In genomic region chr8:70417914-70418313, GRCm38 (mm10) we compare ENCODE assay signal across 11 mouse cellular contexts. TPM values are rescaled to one million over a fixed set of nuclear protein-coding genes. Genes with fewer than 3 reads are reported as not detected.
DNase-seq lines count a peak whose midpoint lies in the region; ATAC-seq and TF ChIP-seq lines count a peak whose summit lies in the region.
"Had no signal": no experiment of that assay in that cellular context is flagged by ENCODE, and none has a peak within 500 bp of the region (broad histone marks: within the 10 kb centered on the region; RNA-seq: fewer than 3 reads in every experiment).

No protein-coding gene starts in this region.

- 0 out of 2 replicates have a peak overlapping the region, but pooled peaks have one; percentile 16 for H3K9ac ChIP-seq in hindbrain, embryonic 11.5 days (ENCODE audit: low read depth, low read length)
- H3K9ac ChIP-seq in hindbrain, embryonic 12.5 days: no peak overlapping the region

- WGBS in hindbrain, embryonic 11.5 days: 48% methylated on average over 10 of the region's 10 CpGs
- WGBS in hindbrain, embryonic 12.5 days: 53% methylated on average over 10 of the region's 10 CpGs
- 43% methylated on average over 10 of the region's 10 CpGs for WGBS in thymus, adult 2 months

- H3K36me3 ChIP-seq in hindbrain, embryonic 11.5 days (ENCODE audit: control insufficient read depth, insufficient read depth, low read length): no peaks in the 10 kb centered on the region
- peaks cover 4% of the 10 kb centered on the region; the same call in 1 of the 2 replicates for H3K36me3 ChIP-seq in hindbrain, embryonic 12.5 days
- no peaks in the 10 kb centered on the region for H3K36me3 ChIP-seq in thymus, adult 2 months (ENCODE audit: control insufficient read depth, insufficient read depth, low read length)

- no peak overlapping the region for H3K4me3 ChIP-seq in hindbrain, embryonic 11.5 days (ENCODE audit: low read depth, low read length)
- H3K4me3 ChIP-seq in hindbrain, embryonic 12.5 days: no peak overlapping the region
- H3K4me3 ChIP-seq in thymus, adult 2 months (ENCODE audit: control insufficient read depth, insufficient read depth, low read length): no peak overlapping the region
- H3K4me3 ChIP-seq: hindbrain, embryonic 10.5 days had no signal

- TF ChIP-seq CTCF in thymus, adult 2 months (IDR thresholded peaks at IDR 0.05; ENCODE audit: borderline replicate concordance, control insufficient read depth, extremely low read depth, insufficient read depth, low read length, poor library complexity): no peak

- intact Hi-C loops in left cerebral cortex, postnatal 25 days (cut with DNase I): loop anchor here (1.0 to 5.0 kb wide), 6 partner anchors 21 to 85 kb away; partner anchors contain the start of genes Crtc1, Tmem59l and Upf1

- no peak for DNase-seq in hindbrain, embryonic 11.5 days (ENCODE audit: low spot score)
- DNase-seq in thymus, postnatal 25 days: peak; percentile 9
- no peak for DNase-seq in thymus, adult 2 months
- peak; percentile 80 to 96 for DNase-seq in left cerebral cortex, postnatal 25 days (ENCODE audit: low spot score in 2 of 2)
- peak; percentile 60 for DNase-seq in testis, postnatal 10 days (ENCODE audit: low spot score)
- DNase-seq in urinary bladder, adult 2 months (ENCODE audit: low spot score): no peak
- DNase-seq in gastrocnemius, adult 18-20 months (ENCODE audit: low spot score): no peak
- DNase-seq: adrenal gland, postnatal 36 days; lung, postnatal 4 days had no signal

- no peaks in the 10 kb centered on the region for H3K27me3 ChIP-seq in hindbrain, embryonic 11.5 days (ENCODE audit: control insufficient read depth, insufficient read depth, low read length)
- no peaks in the 10 kb centered on the region for H3K27me3 ChIP-seq in hindbrain, embryonic 12.5 days
- no peaks in the 10 kb centered on the region for H3K27me3 ChIP-seq in thymus, adult 2 months (ENCODE audit: control insufficient read depth, insufficient read depth, low read length)

- no peak for TF ChIP-seq POLR2A in thymus, adult 2 months (IDR thresholded peaks at IDR 0.05; ENCODE audit: control insufficient read depth, extremely low read depth, insufficient read depth, low read length, poor library complexity)

- no peak for ATAC-seq in hindbrain, embryonic 11.5 days (ENCODE audit: low FRiP score)
- no peak for ATAC-seq in hindbrain, embryonic 12.5 days (ENCODE audit: low FRiP score)

- no peaks in the 10 kb centered on the region for H3K9me3 ChIP-seq in hindbrain, embryonic 11.5 days (ENCODE audit: control insufficient read depth, low read length)
- H3K9me3 ChIP-seq in hindbrain, embryonic 12.5 days (replicated peaks): no peaks in the 10 kb centered on the region
- H3K9me3 ChIP-seq: hindbrain, embryonic 10.5 days had no signal

- peaks cover 8% of the 10 kb centered on the region; the same call in 1 of the 2 replicates for H3K4me1 ChIP-seq in hindbrain, embryonic 11.5 days (replicated peaks; ENCODE audit: control insufficient read depth, insufficient read depth, low read length)
- H3K4me1 ChIP-seq in hindbrain, embryonic 12.5 days: peaks cover 34% of the 10 kb centered on the region
- peaks cover 3% of the 10 kb centered on the region; the same call in 1 of the 2 replicates for H3K4me1 ChIP-seq in thymus, adult 2 months (replicated peaks; ENCODE audit: control insufficient read depth, insufficient read depth, low read length)

- H3K27ac ChIP-seq in hindbrain, embryonic 11.5 days (ENCODE audit: low read depth, low read length): no peak overlapping the region
- H3K27ac ChIP-seq in hindbrain, embryonic 12.5 days: no peak overlapping the region
- no peak overlapping the region for H3K27ac ChIP-seq in thymus, adult 2 months (ENCODE audit: control insufficient read depth, insufficient read depth, low read length)
- H3K27ac ChIP-seq: hindbrain, embryonic 10.5 days had no signal

- no peak overlapping the region for H3K4me2 ChIP-seq in hindbrain, embryonic 11.5 days (replicated peaks; ENCODE audit: low read depth, low read length)
- no peak overlapping the region for H3K4me2 ChIP-seq in hindbrain, embryonic 12.5 days (replicated peaks)

RNA-seq across cellular contexts. Expression of gene Crtc1, which starts 21.5 kb away (rescaled TPM):
- 13.6 and 14.2 TPM in 2 replicates for polyA plus RNA-seq in hindbrain, embryonic 11.5 days (2014; fragmentation: Nextera tagmentation; extraction: Ambion mirVana)
- 24.6 and 27.1 TPM in 2 replicates for polyA plus RNA-seq in hindbrain, embryonic 12.5 days (2016; fragmentation: Nextera tagmentation; extraction: Ambion mirVana)
- 43.9 and 49.0 TPM in 2 replicates for polyA plus RNA-seq in thymus, adult 2 months (2012; rRNA removed)
- total RNA-seq in left cerebral cortex, postnatal 25 days (2021): 100 to 1,000 TPM; 120 to 139 TPM
- polyA plus RNA-seq in urinary bladder, adult 2 months (2012; rRNA removed): 7.9 and 11.7 TPM in 2 replicates
- 1 to 10 TPM; 7.7 to 8.4 TPM for total RNA-seq in gastrocnemius, adult 18-20 months (2021)

RNA-seq across cellular contexts. Expression of gene Comp, which starts 44.6 kb away (rescaled TPM):
- polyA plus RNA-seq in hindbrain, embryonic 11.5 days (2014; fragmentation: Nextera tagmentation; extraction: Ambion mirVana): 0.08 and 0.11 TPM in 2 replicates
- polyA plus RNA-seq in hindbrain, embryonic 12.5 days (2016; fragmentation: Nextera tagmentation; extraction: Ambion mirVana): 1.2 and 3.0 TPM in 2 replicates
- 4.1 and 4.7 TPM in 2 replicates for polyA plus RNA-seq in thymus, adult 2 months (2012; rRNA removed)
- under 1 TPM; 0.23 to 0.48 TPM for total RNA-seq in left cerebral cortex, postnatal 25 days (2021)
- polyA plus RNA-seq in urinary bladder, adult 2 months (2012; rRNA removed): 0.22 and 0.23 TPM in 2 replicates
- total RNA-seq in gastrocnemius, adult 18-20 months (2021): 10 to 100 TPM in 1 of 2 experiments, 1 to 10 TPM in 1; 6.9 to 14.9 TPM
- total RNA-seq: adrenal gland, postnatal 36 days had no signal

RNA-seq across cellular contexts. Expression of gene Klhl26, which starts 58.9 kb away (rescaled TPM):
- 11.1 and 12.8 TPM in 2 replicates for polyA plus RNA-seq in hindbrain, embryonic 11.5 days (2014; fragmentation: Nextera tagmentation; extraction: Ambion mirVana)
- polyA plus RNA-seq in hindbrain, embryonic 12.5 days (2016; fragmentation: Nextera tagmentation; extraction: Ambion mirVana): 22.2 and 23.9 TPM in 2 replicates
- polyA plus RNA-seq in thymus, adult 2 months (2012; rRNA removed): 43.1 and 44.6 TPM in 2 replicates
- 10 to 100 TPM; 40.3 to 44.2 TPM for total RNA-seq in left cerebral cortex, postnatal 25 days (2021)
- 34.7 and 36.9 TPM in 2 replicates for polyA plus RNA-seq in urinary bladder, adult 2 months (2012; rRNA removed)
- 1 to 10 TPM; 7.7 to 8.3 TPM for total RNA-seq in gastrocnemius, adult 18-20 months (2021)

Comparison
In these comparisons a context has a peak if more than half of its experiments do, and no peak if none do; other contexts are left out.
1. DNase-seq: peak in thymus, postnatal 25 days (single experiment), left cerebral cortex, postnatal 25 days (2 of 2) and testis, postnatal 10 days (single experiment); none in hindbrain, embryonic 11.5 days (single experiment), thymus, adult 2 months (single experiment), urinary bladder, adult 2 months (single experiment) and gastrocnemius, adult 18-20 months (single experiment).